Mouse (Mus musculus) CD8-positive naive resting alpha-beta T cell, adult 2 months (primary cell): ENCODE results near the gene Rac2.

ENCODE experiments used
- DNase-seq, 2 experiments: peaks; one replicate each; pipeline ENCODE4 v3.0.0; 2022; ENCODE audit warnings: low read depth in 2 of 2, low spot score in 2 of 2

Gene Rac2

DNA sequence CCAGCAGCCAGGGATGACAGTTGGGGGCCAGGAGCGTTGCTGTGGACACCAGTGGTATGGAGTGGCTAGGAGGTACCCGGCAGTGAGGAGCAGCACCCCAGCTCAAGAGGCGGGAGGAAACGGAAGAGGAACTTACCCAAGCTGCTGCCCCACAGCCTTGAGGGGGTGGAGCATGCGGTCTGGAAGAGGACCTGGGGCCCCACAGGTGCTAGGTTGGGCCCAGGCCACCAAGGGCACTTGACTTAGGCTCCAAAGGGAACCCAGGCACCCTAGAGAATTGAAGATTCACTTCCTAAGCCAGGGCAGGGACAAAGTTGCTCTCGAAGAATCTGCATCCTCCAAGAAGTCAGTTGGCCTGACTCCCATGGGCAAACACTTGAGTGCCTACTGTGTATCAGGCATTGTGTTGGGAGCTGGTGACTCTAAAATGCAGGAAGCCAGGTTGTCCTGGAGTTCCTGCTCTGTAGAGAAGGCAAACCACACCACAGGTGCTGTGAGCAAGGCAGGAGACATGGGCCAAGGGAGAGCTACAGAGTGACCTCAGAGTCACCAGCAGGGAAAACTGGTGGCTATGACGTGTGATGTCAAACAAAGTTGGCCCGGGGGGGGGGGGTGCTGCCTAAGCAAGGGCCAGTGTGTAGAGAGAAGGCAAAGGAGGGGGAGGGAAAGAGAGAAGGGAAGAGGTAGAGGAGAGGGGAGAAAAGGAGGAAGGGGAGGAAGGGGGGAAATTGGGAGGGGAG, at the start of gene Rac2:
Rac2 (minus strand) TSS at position 126 of the 740 bp plus-strand sequence.
- DNase-seq: peak in 1 of 2 experiments; percentile 45

DNA sequence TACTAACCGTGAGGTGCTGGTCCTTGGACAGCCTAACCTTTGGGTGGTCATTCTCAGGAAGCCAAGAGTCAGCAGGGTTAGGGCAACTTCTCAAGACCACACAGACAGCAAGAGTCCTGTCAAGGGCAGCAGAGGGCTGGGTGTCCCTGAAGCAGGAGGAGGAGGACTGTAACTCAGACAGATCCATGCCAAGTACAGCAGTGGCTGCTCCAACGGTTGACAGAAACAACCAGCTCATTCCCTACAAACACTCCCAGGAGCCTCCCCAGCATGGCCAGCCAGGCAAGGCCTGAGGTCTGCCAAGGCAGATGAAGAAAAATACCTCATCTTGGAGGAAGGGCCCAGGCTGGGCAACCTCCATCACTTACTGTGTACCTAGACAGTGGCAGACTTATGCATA, 44.4 kb upstream of the Rac2 start:
- no peak for DNase-seq

- peak; percentile 49 to 64 for DNase-seq
Observed at GRCm38 (mm10) chr15:78614536-78614935, 42.0 kb upstream of the Rac2 start.

DNA sequence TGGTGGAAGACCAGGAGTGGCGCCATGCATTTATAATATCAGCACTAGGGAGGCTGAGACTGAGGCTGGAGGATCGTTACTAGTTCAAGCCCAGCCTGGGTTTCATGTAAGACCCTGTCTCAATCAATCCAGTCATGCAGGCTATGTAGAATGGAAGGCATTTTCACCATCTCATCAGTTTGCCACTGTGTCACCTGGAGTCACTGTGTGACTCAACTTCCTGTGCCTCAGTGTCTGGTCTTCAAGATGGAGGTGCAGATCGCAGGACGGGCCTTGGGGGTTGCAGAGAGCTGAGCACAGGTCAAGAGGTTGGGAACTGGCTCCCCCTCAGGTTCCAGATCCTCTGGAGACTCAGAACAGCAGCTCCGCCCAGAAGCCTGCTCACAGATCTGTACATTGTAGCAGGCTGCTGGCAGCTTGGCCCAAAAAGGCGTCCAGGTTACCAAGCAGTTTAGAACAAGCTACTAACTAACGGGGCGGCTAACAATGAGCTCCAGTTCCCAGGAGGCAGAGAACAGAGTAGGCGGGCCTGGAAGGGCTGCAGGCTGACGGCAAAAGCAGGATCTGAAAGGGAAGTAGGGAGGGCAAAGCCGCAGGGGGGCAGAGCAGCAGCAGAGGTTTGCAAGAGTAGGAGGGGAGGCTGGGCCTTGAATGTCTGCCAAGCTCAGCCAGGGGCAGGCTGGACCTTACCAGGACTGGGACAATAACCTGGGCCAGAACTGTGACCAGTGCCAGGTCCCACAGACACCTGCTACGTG, 38.3 kb upstream of the Rac2 start:
- no peak for DNase-seq

DNA sequence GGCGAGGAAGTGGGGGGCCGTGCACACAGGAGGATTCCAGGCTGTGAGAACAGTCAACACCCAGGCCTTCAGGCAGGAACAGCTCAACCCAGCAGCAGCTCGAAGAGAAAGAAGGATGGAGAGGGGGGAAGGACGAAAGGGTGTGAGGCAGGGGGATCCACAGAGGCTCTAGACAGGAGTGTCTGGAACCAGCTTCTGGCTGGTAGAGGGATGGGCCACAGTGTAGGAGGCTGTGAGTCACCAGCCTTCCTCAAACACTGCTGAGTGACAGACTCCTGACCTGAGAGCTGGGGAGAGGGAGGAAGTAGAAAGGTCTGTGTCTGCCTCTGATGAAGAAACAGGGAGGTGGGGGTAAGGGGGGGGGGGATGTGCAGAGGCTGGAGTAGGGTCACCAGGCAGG, 34.9 kb upstream of the Rac2 start:
- no peak for DNase-seq

GRCm38 (mm10) chr15:78606059-78606458, 33.5 kb upstream of the Rac2 start:
- DNase-seq: no peak

DNA sequence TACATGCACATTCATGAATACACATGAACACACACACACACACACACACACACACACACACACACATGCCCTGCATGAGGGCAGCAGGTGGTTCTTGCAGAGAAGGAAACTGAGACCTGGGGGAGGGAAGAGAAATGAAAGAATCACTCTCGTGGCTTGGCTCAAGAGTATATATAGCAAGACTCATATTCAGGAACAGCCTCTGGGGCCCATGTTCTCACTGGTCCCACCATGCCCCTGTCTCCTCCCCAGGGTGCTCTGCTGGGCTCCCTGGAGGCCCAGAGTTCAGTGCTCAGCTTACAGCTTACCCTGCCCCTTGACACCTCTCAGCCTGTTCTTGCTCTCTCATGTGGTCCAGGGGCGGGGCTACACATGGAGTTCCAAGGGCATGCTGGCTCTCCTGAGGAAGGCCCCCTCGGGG, 32.8 kb upstream of the Rac2 start:
- peak in 1 of 2 experiments; percentile 42 for DNase-seq

DNA sequence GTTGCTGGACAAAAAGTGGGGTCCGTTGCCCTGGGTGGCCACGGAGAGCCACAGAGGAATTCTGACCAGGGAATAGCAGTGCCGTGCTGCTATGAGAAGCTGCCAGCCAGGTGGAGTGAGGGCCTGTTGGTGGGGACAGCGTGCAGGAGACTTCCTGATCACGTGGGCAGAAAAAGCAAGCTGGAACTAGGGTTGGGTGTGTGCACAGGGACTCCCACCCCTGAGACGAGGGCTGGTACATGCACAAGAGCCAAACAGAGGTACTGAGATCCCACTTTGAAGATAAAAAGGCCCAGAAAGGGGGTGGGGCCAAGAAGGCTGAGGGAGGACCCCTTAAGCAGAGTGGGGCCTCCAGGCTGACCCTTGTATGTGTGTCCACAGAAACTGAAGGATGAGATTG, 31.7 kb upstream of the Rac2 start:
- no peak for DNase-seq

GRCm38 (mm10) chr15:78601180-78601579, 28.6 kb upstream of the Rac2 start:
- DNase-seq: no peak

DNA sequence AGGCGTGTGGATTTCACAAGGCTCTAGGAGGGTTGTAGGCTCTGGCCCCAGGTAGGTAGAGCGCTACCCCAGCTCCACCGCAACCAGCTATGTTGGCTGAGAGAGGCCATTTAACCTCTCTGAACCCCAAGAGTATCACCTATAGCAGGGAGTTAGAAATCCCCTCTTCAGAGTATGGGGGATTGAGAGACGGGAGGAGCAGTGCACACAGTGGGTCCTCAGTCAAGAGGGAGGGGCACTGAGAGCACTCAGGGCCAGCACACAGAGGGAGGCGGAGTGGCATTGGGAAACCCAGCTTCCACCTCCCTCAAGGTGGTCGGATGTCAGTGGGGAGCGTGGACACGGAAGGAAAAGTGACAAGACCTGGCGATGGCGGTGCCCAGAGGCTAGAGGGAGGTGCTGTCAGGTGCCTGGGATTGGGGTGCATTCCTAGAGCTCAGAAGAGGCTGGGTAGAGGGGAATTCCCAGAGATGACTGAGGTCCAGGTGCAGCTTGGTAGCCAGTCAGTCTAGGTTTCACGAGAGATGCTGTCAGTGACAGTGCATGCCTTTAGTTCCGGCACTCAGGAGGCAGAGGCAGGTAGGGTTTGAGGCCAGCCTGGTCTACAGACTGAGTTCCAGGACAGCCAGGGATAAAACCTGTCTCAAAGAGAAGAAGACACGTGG, 27.1 kb upstream of the Rac2 start:
- DNase-seq: no peak

- DNase-seq: no peak
Observed at GRCm38 (mm10) chr15:78599124-78599523, 26.5 kb upstream of the Rac2 start.

DNA sequence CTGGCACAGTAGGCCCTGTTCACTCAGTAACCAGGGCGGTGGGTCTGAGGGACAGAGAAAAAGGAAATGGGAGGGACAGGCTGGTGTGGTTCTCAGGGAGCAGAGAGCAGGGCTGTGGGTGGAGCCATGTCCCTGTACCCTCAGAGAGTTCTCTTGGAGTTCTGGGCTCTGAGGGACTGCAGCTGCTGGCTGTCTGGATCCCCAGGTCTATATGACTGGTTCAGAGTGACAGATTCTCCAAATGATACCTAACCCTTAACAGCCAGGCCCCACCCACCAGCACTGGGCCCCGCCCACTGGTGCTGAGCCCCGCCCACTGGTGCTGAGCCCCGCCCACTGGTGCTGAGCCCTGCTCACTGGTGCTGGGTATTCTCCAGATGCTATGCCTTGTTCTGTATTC, 25.1 kb upstream of the Rac2 start:
- peak in 1 of 2 experiments; percentile 70 for DNase-seq

DNA sequence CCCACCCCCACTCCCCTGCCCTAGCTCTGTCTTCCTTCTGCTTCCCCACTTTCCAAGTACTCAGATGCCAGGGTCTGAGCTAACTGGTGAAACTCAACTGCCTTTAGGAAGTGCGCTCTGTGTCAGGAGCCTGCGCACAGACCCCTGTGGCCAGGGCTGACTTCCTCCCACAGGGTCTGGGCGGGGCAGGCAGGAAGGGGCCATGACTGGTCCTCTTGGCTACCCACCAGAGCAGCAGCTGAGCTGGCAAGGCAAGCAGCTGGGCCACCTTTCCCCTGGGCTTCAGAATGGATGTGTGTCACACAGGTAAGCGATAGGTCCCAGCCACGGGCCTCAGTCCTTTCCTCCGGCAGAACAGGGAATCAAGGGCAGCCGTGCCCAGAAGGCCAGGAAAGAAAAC, 24.3 kb upstream of the Rac2 start, which contains the start of gene Cyth4:
Cyth4 (plus strand) TSS at position 134 of the 400 bp plus-strand sequence.
- peak; percentile 60 to 66 for DNase-seq

DNA sequence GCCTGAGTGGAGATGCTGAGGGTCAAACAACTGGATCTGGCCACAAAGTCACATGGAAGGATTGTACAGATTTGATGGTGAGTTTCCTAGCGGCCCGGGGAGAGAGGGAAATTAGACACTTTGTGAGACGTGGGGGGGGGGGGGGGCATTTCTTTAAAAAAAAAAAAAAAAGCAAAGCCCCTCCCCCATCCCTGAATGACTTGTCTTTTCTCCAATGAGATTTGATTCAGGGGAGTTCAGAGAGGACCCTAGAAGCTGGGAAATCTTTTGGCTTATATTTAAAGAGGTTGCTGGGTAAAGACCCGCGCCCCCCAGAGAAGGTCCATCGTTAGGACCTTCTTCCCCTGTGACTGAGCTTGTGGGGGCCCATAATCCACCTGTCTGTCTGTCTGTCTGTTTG, 23.9 kb upstream of the Rac2 start:
- no peak for DNase-seq

- DNase-seq: no peak
Observed at GRCm38 (mm10) chr15:78595468-78595867, 22.9 kb upstream of the Rac2 start.

DNA sequence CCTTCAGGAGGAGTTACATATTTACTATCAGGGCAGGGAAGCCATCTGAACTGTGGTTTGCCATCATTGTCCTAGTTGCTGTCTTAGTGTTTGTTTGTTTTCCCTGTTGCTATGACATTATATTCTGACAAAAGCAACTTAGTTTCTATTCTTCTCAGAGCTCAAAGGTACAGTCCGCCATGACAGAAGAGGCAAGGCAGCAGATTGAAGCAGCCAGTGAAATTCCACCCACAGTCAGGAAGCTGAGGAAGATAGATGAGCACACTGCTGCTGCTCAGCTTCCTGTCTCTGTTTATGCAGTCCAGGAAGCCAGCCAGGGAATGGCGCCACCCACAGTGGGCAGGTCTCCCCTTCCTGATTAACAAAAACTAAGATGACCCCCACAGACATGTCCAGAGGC, 22.2 kb upstream of the Rac2 start:
- DNase-seq: no peak

DNA sequence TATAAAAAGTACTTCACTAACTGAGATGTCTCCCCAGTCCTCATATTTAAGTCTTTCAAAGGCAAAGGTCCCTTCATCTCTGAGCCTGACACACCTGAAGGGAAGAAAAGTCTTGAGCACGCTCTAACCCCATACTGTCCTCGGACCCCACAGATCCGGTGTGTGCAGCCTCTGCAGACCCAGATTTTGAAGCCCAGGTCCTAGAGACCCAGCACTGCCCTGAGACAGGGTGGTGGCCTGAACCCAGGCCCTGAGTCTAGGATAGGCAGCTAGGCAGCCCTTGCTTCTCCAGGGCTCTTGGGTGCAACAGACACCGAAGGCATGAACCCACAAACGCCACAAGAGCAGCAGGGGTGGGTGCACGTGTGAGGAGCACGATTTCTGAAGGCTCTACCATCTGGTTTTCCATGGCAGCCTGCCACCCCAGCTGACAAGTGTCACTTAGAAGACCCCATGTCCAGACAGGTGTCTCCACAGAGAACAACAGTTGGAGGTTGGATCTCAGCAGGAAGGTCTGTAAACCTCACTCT, 21.4 kb upstream of the Rac2 start:
- DNase-seq: no peak

DNA sequence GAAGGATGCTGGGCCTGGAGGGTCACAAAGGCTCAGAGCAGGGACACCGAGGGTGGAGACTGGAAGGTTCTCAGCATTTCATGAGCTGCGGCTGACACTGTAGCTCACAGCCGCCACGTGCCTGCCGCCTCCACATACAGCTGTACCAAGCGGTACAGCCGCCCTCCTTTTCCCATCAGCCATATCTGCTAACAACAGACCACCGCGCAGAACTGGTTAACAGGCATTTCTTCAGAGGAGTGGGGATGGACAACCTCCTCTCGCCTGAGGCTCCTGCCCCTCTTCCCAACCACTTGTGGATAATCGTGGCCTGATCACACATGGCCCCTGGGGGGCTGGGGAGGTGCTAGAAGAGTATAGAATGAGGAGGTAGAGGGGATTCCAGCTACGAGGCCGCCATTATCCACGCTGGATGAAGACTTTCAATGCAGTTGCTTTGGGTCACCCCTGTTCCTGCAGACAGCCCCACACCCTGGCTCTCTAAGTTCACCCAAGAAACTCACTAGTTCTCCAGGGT, 19.9 kb upstream of the Rac2 start:
- no peak for DNase-seq

DNA sequence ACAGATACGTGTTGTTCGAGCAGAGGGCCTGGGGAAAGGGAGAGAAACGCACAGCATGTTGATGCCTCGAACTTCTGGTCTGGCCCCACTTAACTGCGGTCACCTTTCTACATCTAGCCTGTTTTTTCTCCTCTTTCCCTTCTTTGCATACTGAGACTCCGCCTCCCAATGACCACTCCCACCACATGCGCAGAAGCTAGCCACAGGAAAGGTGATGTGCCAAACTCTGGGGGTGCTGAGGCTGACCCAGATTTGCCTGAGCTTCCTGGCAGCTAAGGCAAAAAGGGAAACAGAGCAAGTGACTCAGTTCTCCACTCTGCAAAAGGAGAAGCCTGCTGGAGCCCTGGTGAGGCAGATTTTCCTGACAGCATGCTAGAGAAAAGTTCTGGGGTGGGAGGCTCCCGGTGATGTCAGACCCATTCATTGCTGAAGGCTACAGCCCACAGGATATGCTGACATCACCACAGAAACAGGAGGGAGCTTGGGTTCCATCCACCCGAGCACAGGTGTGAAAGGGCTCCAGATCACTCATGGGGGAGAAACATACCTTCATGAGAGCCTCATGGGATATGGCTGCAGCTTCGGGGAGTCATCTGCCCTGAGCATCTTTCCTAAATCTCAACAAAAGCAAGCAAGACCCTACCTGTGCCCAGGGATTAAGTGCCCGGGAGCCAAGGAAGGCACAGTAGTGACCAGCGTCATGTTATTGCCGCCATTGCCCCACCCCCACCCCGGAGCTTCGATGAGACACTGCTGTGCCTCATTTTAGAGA, 19.3 kb upstream of the Rac2 start:
- no peak for DNase-seq

- no peak for DNase-seq
Observed at GRCm38 (mm10) chr15:78590785-78591184, 18.2 kb upstream of the Rac2 start.

DNA sequence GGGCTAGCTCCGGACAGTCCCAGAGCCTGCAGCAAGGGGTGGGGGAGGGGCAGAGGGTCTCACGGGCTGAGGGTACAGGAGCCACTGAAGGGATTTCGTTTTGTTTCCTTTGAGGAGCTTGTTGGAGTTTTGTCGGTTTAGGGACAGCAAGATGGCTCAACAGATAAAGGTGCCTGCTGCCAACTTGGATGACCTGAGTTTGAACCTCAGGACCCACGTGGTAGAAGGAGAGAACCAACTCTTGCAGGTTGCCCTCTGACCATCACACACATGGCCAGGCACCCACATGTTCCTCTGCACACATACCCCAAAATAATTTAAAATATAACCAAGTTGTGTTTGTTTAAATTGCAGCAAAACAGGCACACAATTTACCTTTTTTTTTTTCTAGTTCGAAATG, 17.4 kb upstream of the Rac2 start:
- no peak for DNase-seq
